Mouse (Mus musculus): ENCODE results near the gene Cldn20. TPM values are rescaled to one million over a fixed set of nuclear protein-coding genes. Genes with fewer than 3 reads are reported as not detected.

The Cldn20 gene
- polyA plus RNA-seq, 1 experiment from 2014 or later = not detected

DNA sequence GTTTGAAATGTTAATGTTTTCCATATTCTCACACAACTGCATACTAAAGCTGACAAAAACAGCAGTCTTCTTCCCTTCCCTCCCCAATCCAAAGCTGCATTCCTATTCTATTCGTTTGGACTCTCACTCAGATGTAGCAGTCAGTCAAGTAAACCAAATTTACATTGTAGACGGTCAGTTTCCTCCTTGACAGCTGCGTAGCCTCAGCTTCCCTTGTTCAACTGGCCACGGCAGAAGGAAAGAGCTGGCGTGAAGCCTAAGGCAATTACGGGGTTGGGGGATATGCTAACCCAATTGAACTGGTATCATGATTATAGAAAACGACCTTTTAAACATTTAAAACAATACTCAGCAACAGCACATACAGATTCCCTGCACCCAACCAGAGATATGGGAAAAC lies 15.4 kb downstream of the Cldn20 start:
- ATAC-seq (ENCODE audit: low read depth) = no peak
- Histone ChIP-seq H3K4me3 (ENCODE audit: low read length) (no peak overlapping the region), H3K27me3 (ENCODE audit: control insufficient read depth, insufficient read depth, low read depth, low read length) (no peaks in the 10 kb centered on the region), H3K4me1 (replicated peaks; ENCODE audit: control insufficient read depth, insufficient read depth, low read length) (no peaks in the 10 kb centered on the region), H3K36me3 (ENCODE audit: control insufficient read depth, insufficient read depth, low read length) (peaks cover 2% of the 10 kb centered on the region; the same call in 1 of the 2 replicates), H3K4me2 (ENCODE audit: low read depth, low read length) (no peak overlapping the region), H3K27ac (ENCODE audit: low read length) (no peak overlapping the region), H3K9ac (ENCODE audit: low read length) (no peak overlapping the region), H3K9me3 (ENCODE audit: control insufficient read depth, low read length) (no peaks in the 10 kb centered on the region)
- WGBS = 44% methylated on average over 7 of the region's 7 CpGs

- H3K27me3 ChIP-seq (ENCODE audit: control insufficient read depth, insufficient read depth, low read depth, low read length) = no peaks in the 10 kb centered on the region
- H3K4me1 ChIP-seq (replicated peaks; ENCODE audit: control insufficient read depth, insufficient read depth, low read length) = peaks cover 7% of the 10 kb centered on the region
- H3K4me3 ChIP-seq (ENCODE audit: low read length) = no peak overlapping the region
- H3K36me3 ChIP-seq (ENCODE audit: control insufficient read depth, insufficient read depth, low read length) = no peaks in the 10 kb centered on the region
- H3K9me3 ChIP-seq (ENCODE audit: control insufficient read depth, low read length) = no peaks in the 10 kb centered on the region
- H3K27ac ChIP-seq (ENCODE audit: low read length) = no peak overlapping the region
- 51% methylated on average over 1 of the region's 1 CpGs for WGBS
- no peak overlapping the region for H3K9ac ChIP-seq (ENCODE audit: low read length)
- no peak for ATAC-seq (ENCODE audit: low read depth)
- peak overlapping the region; percentile 60; the same call in 1 of the 2 replicates for H3K4me2 ChIP-seq (ENCODE audit: low read depth, low read length)
Measured at GRCm38 (mm10) chr17:3556251-3556650, 23.9 kb downstream of the Cldn20 start.

DNA sequence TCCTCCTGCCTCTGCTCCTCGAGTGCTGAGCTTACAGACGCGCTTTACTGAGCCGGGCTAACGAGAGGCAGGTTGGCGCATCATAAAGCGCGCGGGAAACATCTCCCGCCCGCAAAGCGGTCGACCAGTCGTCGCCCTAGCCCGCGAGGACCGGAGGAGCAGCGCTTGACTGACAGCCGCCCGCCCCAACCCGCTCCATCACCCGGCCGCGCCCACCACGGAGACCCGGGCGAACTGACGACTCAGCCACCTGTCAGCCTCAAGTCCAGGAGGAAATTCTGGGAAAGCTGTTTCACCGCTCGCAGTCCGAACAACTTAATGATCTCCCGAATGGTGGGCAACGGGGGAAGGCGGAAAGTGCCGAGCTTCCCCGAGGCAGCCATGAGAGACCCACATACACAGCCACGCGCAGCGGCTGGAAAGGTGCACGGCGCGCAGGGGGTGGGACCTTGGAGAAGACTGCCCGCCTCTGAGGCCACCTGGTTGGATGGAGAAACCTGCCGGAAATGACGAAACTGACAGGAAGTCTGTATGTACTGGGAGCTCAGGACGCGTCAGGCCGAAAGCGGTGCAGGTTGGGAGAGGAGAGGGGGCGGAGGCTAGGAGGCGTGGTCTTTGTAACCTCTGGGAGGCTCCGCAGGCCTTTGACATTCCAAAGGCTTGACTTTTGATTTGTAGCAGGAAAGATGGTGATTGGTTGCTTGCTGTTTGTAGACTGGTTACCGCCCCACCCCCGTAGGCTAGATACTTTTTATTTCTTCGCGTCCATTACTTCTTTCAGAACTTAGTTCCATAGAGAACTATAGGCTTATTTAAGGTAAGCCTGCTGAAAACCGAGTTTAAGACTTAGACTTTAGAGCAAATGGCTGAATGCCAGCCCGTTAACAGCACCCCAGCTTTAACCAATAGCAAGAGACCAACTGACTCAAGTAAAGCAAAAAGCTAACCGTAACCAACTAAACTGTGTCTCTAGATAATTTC lies 25.3 kb downstream of the Cldn20 start, which contains the start of gene Tfb1m:
TSS of gene Tfb1m (minus strand) at position 451 of the 981 bp plus-strand sequence.
- H3K4me2 ChIP-seq (ENCODE audit: low read depth, low read length) = peak within 1 kb of the TSS; percentile 60
- peaks cover 7% of the 10 kb centered on the region for H3K4me1 ChIP-seq (replicated peaks; ENCODE audit: control insufficient read depth, insufficient read depth, low read length)
- peak within 1 kb of the TSS; percentile 72 for H3K4me3 ChIP-seq (ENCODE audit: low read length)
- under 1% methylated on average over 60 of the region's 60 CpGs for WGBS
- H3K27ac ChIP-seq (ENCODE audit: low read length) = peak within 1 kb of the TSS; percentile 92
- ATAC-seq (ENCODE audit: low read depth) = peak; percentile 99
- no peaks in the 10 kb centered on the region for H3K36me3 ChIP-seq (ENCODE audit: control insufficient read depth, insufficient read depth, low read length)
- no peaks in the 10 kb centered on the region for H3K9me3 ChIP-seq (ENCODE audit: control insufficient read depth, low read length)
- peak within 1 kb of the TSS; percentile 64 for H3K9ac ChIP-seq (ENCODE audit: low read length)
- no peaks in the 10 kb centered on the region for H3K27me3 ChIP-seq (ENCODE audit: control insufficient read depth, insufficient read depth, low read depth, low read length)

DNA sequence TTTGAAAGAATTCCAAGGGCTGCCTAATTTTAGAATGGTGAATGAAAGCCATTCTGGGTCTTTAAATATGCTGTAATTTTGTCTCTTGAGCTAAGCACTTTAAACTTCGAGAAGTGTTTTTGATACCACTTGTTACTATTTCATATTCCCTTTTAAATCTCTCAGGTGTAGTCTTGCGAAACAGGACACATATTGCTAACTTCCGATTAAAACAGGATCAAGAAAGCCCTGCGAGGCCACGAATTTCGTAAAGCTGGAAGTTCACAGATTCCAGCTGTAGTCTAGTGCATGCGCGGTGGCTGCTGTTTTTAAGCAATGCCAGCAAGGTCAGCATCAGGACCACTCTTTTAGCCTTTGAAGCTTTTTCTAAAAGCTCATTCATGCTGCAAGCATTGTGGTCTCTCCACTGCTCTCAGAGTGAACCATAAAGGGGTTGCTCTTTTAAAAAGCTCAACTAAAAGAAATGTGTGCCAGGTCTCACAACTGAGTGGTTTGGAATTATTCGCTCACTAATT lies 26.1 kb downstream of the Cldn20 start:
- Histone ChIP-seq H3K9ac (ENCODE audit: low read length) (peak overlapping the region; percentile 61; the same call in 1 of the 2 replicates), H3K27me3 (ENCODE audit: control insufficient read depth, insufficient read depth, low read depth, low read length) (no peaks in the 10 kb centered on the region)

DNA sequence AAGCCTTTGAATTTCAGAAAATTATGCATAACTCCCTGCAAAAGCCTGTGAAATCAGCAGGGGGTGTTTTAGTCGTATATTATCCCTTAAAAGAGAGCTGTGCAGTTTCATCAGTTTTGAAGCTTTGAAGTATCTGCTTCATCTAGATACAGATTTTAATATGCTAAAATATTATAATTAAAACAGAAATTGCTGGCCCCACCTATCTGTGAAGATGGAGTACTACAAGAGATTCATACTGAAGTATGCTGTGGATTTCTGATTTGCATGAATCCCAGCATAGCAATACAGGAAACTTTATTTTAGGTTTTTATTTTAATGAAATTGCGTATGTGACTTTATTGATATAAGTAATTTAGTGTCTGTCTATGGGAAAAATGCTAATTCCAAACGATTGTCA lies 28.2 kb downstream of the Cldn20 start:
- Histone ChIP-seq H3K36me3 (ENCODE audit: control insufficient read depth, insufficient read depth, low read length) (no peaks in the 10 kb centered on the region), H3K9me3 (ENCODE audit: control insufficient read depth, low read length) (no peaks in the 10 kb centered on the region), H3K9ac (ENCODE audit: low read length) (no peak overlapping the region), H3K27ac (ENCODE audit: low read length) (no peak overlapping the region), H3K4me3 (ENCODE audit: low read length) (no peak overlapping the region), H3K27me3 (ENCODE audit: control insufficient read depth, insufficient read depth, low read depth, low read length) (no peaks in the 10 kb centered on the region), H3K4me1 (replicated peaks; ENCODE audit: control insufficient read depth, insufficient read depth, low read length) (peaks cover 7% of the 10 kb centered on the region), H3K4me2 (ENCODE audit: low read depth, low read length) (no peak overlapping the region)
- ATAC-seq (ENCODE audit: low read depth) = no peak
- 65% methylated on average over 3 of the region's 3 CpGs for WGBS

More for the DNA sequence above, 26.1 kb downstream of the Cldn20 start:
- WGBS = 70% methylated on average over 9 of the region's 9 CpGs
- no peak for ATAC-seq (ENCODE audit: low read depth)
- peak overlapping the region; percentile 49 for H3K4me3 ChIP-seq (ENCODE audit: low read length)
- peaks cover 7% of the 10 kb centered on the region for H3K4me1 ChIP-seq (replicated peaks; ENCODE audit: control insufficient read depth, insufficient read depth, low read length)
- H3K27ac ChIP-seq (ENCODE audit: low read length) = peak overlapping the region; percentile 92
- no peaks in the 10 kb centered on the region for H3K9me3 ChIP-seq (ENCODE audit: control insufficient read depth, low read length)
- no peaks in the 10 kb centered on the region for H3K36me3 ChIP-seq (ENCODE audit: control insufficient read depth, insufficient read depth, low read length)
- peak overlapping the region; percentile 54 for H3K4me2 ChIP-seq (ENCODE audit: low read depth, low read length)

- no peaks in the 10 kb centered on the region for H3K9me3 ChIP-seq (ENCODE audit: control insufficient read depth, low read length)
- H3K9ac ChIP-seq (ENCODE audit: low read length) = no peak overlapping the region
- H3K4me1 ChIP-seq (replicated peaks; ENCODE audit: control insufficient read depth, insufficient read depth, low read length) = 0 out of 2 replicates have a peak, but pooled peaks cover 2% of the 10 kb centered on the region
- no peaks in the 10 kb centered on the region for H3K27me3 ChIP-seq (ENCODE audit: control insufficient read depth, insufficient read depth, low read depth, low read length)
- H3K4me2 ChIP-seq (ENCODE audit: low read depth, low read length) = no peak overlapping the region
- WGBS = 46% methylated on average over 8 of the region's 8 CpGs
- no peak overlapping the region for H3K4me3 ChIP-seq (ENCODE audit: low read length)
- no peak overlapping the region for H3K27ac ChIP-seq (ENCODE audit: low read length)
- H3K36me3 ChIP-seq (ENCODE audit: control insufficient read depth, insufficient read depth, low read length) = no peaks in the 10 kb centered on the region
- ATAC-seq (ENCODE audit: low read depth) = no peak
Measured at GRCm38 (mm10) chr17:3562405-3562804, 30.1 kb downstream of the Cldn20 start.

DNA sequence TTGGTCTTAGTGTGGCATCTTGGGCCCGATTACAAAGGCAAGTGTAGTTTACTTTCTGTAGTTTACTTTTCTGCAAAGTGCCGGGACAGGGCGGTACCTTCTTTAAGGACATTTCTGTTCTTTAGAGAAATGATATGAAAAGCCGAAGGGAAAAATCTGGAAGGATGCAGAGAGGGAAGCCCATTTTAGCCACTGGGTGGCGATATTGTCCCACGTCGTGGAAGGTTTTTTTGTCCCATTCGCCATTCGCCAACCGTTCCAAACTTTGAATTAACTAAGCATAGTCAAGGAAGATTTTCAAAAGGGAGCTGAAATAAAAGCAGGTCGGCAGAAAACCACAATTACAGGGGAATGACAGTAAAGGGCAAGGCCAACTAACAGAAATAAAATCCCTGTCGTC lies 38.5 kb downstream of the Cldn20 start:
- Histone ChIP-seq H3K9ac (ENCODE audit: low read length) (no peak overlapping the region), H3K4me2 (ENCODE audit: low read depth, low read length) (peak overlapping the region; percentile 50), H3K4me1 (replicated peaks; ENCODE audit: control insufficient read depth, insufficient read depth, low read length) (no peaks in the 10 kb centered on the region), H3K36me3 (ENCODE audit: control insufficient read depth, insufficient read depth, low read length) (no peaks in the 10 kb centered on the region), H3K27ac (ENCODE audit: low read length) (no peak overlapping the region), H3K27me3 (ENCODE audit: control insufficient read depth, insufficient read depth, low read depth, low read length) (no peaks in the 10 kb centered on the region), H3K9me3 (ENCODE audit: control insufficient read depth, low read length) (no peaks in the 10 kb centered on the region), H3K4me3 (ENCODE audit: low read length) (peak overlapping the region; percentile 13; the same call in 1 of the 2 replicates)
- WGBS = 3% methylated on average over 12 of the region's 12 CpGs
- peak; percentile 45; the same call in 1 of the 2 replicates for ATAC-seq (ENCODE audit: low read depth)
